Mouse (Mus musculus) left cerebral cortex, postnatal 14 days (tissue): ENCODE results near the gene Urb2. TPM values are rescaled to one million over a fixed set of nuclear protein-coding genes. Genes with fewer than 3 reads are reported as not detected.

ENCODE experiments used
- DNase-seq, 2 experiments: peaks; one replicate each; pipeline ENCODE4 v3.0.0; 2021 to 2022; ENCODE audit warnings: low spot score in 2 of 2, mixed read lengths in 1 of 2
- intact Hi-C: fragments of 180-260 bp; cut with DNase I; formaldehyde crosslinking; loops from one replicate; pipeline ENCODE4 v1.15.1; 2025
- long read RNA-seq, 2 experiments: library from polyadenylated mRNA; stranded (forward); transcript quantifications; one replicate each; pipeline ENCODE4 v2.0.0; 2021
- total RNA-seq, 2 experiments: library from RNA; stranded (reverse); gene quantifications; 2 replicates each; pipeline ENCODE4 v1.2.3; 2021

Gene Urb2
- total RNA-seq, result 10 to 100 TPM; 12.0 to 12.2 TPM
- long read RNA-seq, experiment 1, partial matches to known transcripts, result 2 of 4 reads
- long read RNA-seq, experiment 1, other reads (novel, unspliced or antisense), result 2 of 4 reads
- long read RNA-seq, experiment 2, partial matches to known transcripts, result 5 of 6 reads
- long read RNA-seq, experiment 2, other reads (novel, unspliced or antisense), result 1 of 6 reads

- DNase-seq, result peak; percentile 89 to 93
- intact Hi-C loops, result no loop called here
Measured at GRCm38 (mm10) chr8:124021237-124022227, at the start of gene Urb2, which contains the start of gene Taf5l. TSS of gene Urb2 (plus strand) at chr8:124021508. TSS of gene Taf5l (minus strand) at chr8:124021397.

DNA sequence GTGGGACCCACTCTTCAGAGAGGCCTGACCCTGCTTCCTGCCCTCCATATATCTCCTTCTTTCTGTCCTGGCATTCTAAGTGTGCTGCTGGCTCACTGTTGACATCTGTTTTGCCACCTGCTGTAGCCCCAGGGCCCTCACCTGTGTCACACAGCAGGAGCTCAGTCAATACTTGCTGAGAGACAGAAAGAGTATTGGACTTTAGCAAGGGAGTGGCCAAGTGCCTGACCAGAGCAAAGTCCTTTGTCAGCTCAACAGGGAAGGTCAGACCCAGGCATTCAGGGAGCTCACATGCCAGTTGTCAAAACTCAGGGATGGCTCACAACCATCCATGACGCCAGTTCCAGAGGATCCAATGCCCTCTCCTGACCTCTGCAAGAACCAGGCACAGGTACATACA, 47.8 kb upstream of the Urb2 start:
- intact Hi-C loops, result no loop called here
- no peak for DNase-seq

- intact Hi-C loops, result no loop called here
- DNase-seq, result no peak
Measured at GRCm38 (mm10) chr8:123977499-123977898, 43.8 kb upstream of the Urb2 start.

- intact Hi-C loops, result no loop called here
- DNase-seq, result no peak
Measured at GRCm38 (mm10) chr8:123978166-123978838, 43.0 kb upstream of the Urb2 start.

- intact Hi-C loops, result no loop called here
- DNase-seq, result no peak
Measured at GRCm38 (mm10) chr8:123978926-123979325, 42.4 kb upstream of the Urb2 start.

DNA sequence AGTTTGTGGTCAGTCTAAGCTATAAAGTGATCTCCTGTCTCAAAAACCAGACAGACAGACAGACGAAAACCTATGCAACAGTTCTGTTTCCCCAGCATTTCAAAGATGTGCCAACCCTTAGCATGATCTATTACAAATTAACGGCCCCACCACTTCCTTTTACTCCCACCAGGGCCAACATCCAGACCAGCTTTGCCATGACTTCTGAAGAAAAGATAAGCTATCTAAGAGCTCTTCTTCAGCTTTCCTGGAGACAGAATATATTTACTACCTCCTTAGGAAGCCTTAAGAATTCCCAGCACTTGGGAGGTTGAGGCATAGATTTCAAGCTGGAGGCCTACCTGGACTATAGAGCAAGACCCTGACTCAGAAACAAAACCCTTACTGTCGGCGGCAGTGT, 41.1 kb upstream of the Urb2 start:
- no peak for DNase-seq
- intact Hi-C loops, result no loop called here

DNA sequence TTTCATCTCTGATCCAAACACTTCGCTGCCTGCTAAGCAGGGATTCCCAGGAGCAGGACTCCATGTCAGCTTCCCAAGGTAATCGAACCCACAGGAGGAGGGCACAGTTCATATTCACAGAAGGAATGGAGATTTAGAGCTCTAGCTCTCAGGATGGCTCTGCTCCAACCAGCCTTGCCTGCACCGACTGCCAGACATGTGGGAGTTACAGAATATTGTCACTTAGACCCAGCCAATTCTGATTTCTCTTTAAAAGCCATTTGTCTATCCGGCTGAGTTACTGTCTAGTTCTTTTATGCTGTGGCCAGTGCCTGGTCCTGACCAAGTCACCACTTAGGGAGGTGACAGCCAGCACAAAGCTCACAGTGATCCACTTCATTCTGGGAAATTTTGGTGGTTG, 39.6 kb upstream of the Urb2 start:
- intact Hi-C loops, result no loop called here
- peak; percentile 26 to 38 for DNase-seq

DNA sequence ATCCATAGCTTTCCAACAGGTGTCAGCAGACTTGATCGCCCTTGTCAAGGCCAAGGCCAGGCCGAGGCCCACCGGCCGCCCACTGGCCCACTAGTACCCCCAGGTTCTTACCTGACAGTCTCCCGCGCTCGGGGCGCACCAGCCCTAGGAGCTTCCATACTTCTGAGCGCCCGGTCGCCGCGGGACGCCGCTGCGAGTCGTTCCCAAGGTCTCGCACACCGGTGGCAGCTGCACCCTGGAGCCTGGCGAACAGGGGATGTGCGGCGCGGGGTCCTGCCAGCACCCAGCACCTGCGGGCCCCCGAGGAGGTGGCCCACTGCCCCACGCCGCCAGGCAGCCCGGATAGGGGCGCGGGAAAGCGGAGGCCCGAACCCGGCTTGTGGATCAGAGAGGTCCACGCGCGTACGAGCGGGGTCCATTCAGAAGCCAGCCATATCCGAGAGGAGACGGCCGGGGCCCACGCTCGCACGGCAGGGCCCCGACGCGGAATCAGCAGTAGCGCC, 39.0 kb upstream of the Urb2 start:
- no peak for DNase-seq
- intact Hi-C loops, result no loop called here

DNA sequence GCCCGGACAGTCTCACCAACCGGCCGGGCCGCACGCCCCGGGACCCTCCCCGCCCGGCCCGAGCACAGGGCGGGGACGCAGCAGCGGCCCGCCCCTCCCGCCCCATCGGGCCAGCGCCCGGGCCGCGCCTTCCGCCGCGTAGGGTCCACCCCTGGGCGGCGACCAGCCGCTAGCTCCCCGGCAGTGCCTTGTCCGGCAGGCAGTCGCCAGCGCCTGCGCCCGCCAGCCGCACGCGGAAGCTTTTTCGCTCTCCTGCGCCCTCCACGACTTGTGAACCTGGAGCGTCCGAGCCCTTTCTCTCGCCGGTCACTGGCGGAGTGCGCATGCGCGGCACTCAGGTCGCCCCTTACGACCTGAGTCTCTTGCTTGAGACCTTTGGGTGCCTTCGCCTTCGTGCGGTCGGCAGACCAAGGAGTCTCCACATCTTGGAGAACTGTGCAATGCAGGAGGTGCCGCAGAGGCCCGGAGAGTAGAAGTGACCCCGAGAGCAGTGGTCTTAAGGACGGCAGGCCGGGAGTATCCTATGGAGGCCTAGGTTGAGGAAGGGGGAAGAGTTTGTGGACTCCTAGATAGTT, 38.4 kb upstream of the Urb2 start, which contains the start of gene Abcb10:
Abcb10 (minus strand) TSS at position 297 of the 575 bp plus-strand sequence.
- DNase-seq, result peak; percentile 62 to 75
- intact Hi-C loops, result no loop called here

GRCm38 (mm10) chr8:123988605-123989038, 32.7 kb upstream of the Urb2 start:
- DNase-seq, result no peak
- intact Hi-C loops, result no loop called here

GRCm38 (mm10) chr8:123989128-123989527, 32.2 kb upstream of the Urb2 start:
- intact Hi-C loops, result no loop called here
- no peak for DNase-seq

GRCm38 (mm10) chr8:123990277-123991049, 30.8 kb upstream of the Urb2 start:
- intact Hi-C loops, result no loop called here
- DNase-seq, result no peak

GRCm38 (mm10) chr8:123992587-123992986, 28.7 kb upstream of the Urb2 start:
- no peak for DNase-seq

GRCm38 (mm10) chr8:123993597-123993996, 27.7 kb upstream of the Urb2 start:
- DNase-seq, result no peak
- intact Hi-C loops, result no loop called here

More at GRCm38 (mm10) chr8:123992587-123992986, 28.7 kb upstream of the Urb2 start:
- intact Hi-C loops, result no loop called here

- no peak for DNase-seq
- intact Hi-C loops, result no loop called here
Measured at GRCm38 (mm10) chr8:123993997-123994396, 27.3 kb upstream of the Urb2 start.

GRCm38 (mm10) chr8:123999568-123999967, 21.7 kb upstream of the Urb2 start:
- DNase-seq, result peak in 1 of 2 experiments; percentile 24
- intact Hi-C loops, result no loop called here

GRCm38 (mm10) chr8:124002546-124003108, 18.7 kb upstream of the Urb2 start:
- intact Hi-C loops, result no loop called here
- DNase-seq, result no peak

GRCm38 (mm10) chr8:124007829-124008228, 13.5 kb upstream of the Urb2 start:
- intact Hi-C loops, result no loop called here
- no peak for DNase-seq
